Mouse (Mus musculus) forebrain, embryonic 16.5 days (tissue): ENCODE results near the gene Npsr1. TPM values are rescaled to one million over a fixed set of nuclear protein-coding genes. Genes with fewer than 3 reads are reported as not detected.

Experiments used
- ATAC-seq: fragments of 200-750 bp; cut with Nextera tagmentation; 2 replicates; pipeline ENCODE4 v1.8.0; 2017; ENCODE audit warnings: mild to moderate bottlenecking, moderate library complexity
- H3K27ac ChIP-seq: fragments of 300-500 bp; sonication (generic); 2 replicates; pipeline ENCODE4 v1.5.1; 2014; ENCODE audit warnings: low read length, control low read depth
- H3K27me3 ChIP-seq: fragments of 300-500 bp; sonication (generic); replicated peaks from 2 replicates; pipeline ENCODE4 v1.6.1; 2014; ENCODE audit warnings: low read length; ENCODE audit not compliant: control insufficient read depth, insufficient read depth
- H3K36me3 ChIP-seq: fragments of 300-500 bp; sonication (generic); 2 replicates; pipeline ENCODE4 v1.6.1; 2014; ENCODE audit not compliant: control insufficient read depth, insufficient read depth
- H3K4me1 ChIP-seq: fragments of 300-500 bp; sonication (generic); replicated peaks from 2 replicates; pipeline ENCODE4 v1.6.1; 2014; ENCODE audit warnings: low read length; ENCODE audit not compliant: control insufficient read depth, insufficient read depth
- H3K4me2 ChIP-seq: fragments of 300-500 bp; sonication (generic); 2 replicates; pipeline ENCODE4 v1.6.1; 2014; ENCODE audit warnings: mild to moderate bottlenecking, low read length, control low read depth
- H3K4me3 ChIP-seq: fragments of 300-500 bp; sonication (generic); replicated peaks from 2 replicates; pipeline ENCODE4 v1.5.1; 2014; ENCODE audit warnings: mild to moderate bottlenecking, low read length, control low read depth
- H3K9ac ChIP-seq: fragments of 300-500 bp; sonication (generic); replicated peaks from 2 replicates; pipeline ENCODE4 v1.6.1; 2014; ENCODE audit warnings: low read depth, low read length, control low read depth
- H3K9me3 ChIP-seq: fragments of 300-500 bp; sonication (generic); 2 replicates; pipeline ENCODE4 v1.6.1; 2016; ENCODE audit warnings: low read length; ENCODE audit not compliant: control insufficient read depth
- WGBS: fragments of 180-500 bp; shearing (Covaris S2); extraction: QIAGEN DNeasy Blood & Tissue Kit; methylation state at CpG from one replicate; pipeline ENCODE4 v1.1.7; 2014; 5-methylcytosine and 5-hydroxymethylcytosine counted together
- polyA plus RNA-seq: library from polyadenylated mRNA; unstranded; fragments of >200 nt; fragmentation: Nextera tagmentation; extraction: Ambion mirVana; gene quantifications from 2 replicates; pipeline ENCODE4 v1.2.1, GENCODE M21; 2015

The Npsr1 gene
- polyA plus RNA-seq, 1 experiment from 2014 or later, result not detected

GRCm38 (mm10) chr9:24307400-24307799, 209.6 kb downstream of the Npsr1 start:
- Histone ChIP-seq H3K4me2 (no peak overlapping the region), H3K4me3 (no peak overlapping the region), H3K9ac (no peak overlapping the region), H3K4me1 (no peaks in the 10 kb centered on the region), H3K36me3 (no peaks in the 10 kb centered on the region), H3K9me3 (no peaks in the 10 kb centered on the region), H3K27me3 (no peaks in the 10 kb centered on the region), H3K27ac (no peak overlapping the region)
- ATAC-seq, result no peak
- 34% methylated on average over 3 of the region's 3 CpGs for WGBS

GRCm38 (mm10) chr9:24315835-24316234, 218.0 kb downstream of the Npsr1 start:
- 92% methylated on average over 2 of the region's 2 CpGs for WGBS
- no peaks in the 10 kb centered on the region for H3K27me3 ChIP-seq
- no peaks in the 10 kb centered on the region for H3K36me3 ChIP-seq
- no peak overlapping the region for H3K4me2 ChIP-seq
- no peak for ATAC-seq
- H3K9me3 ChIP-seq, result no peaks in the 10 kb centered on the region
- peaks cover 3% of the 10 kb centered on the region; the same call in 1 of the 2 replicates for H3K4me1 ChIP-seq
- no peak overlapping the region for H3K4me3 ChIP-seq
- H3K27ac ChIP-seq, result no peak overlapping the region
- no peak overlapping the region for H3K9ac ChIP-seq

DNA sequence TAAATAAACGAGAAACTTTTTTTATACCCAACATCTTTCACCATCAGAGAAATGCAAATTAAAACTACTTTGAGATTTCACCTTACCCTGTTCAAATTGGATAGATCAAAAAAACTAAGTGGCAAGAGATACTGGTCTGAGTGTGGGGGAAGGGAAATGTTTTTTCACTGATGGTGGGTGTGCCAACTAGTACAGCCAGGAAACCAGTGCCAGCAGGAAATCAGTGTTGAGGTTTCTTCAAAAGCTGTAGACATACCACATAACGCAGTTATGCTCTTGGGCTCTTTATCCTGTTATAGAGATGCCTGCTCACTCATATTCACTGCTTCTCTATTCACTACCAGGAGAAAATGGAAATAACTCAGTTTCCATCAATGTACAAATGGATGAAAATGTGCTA, 233.9 kb downstream of the Npsr1 start:
- no peaks in the 10 kb centered on the region for H3K9me3 ChIP-seq
- WGBS, result 70% methylated on average over 2 of the region's 2 CpGs
- no peaks in the 10 kb centered on the region for H3K27me3 ChIP-seq
- H3K27ac ChIP-seq, result no peak overlapping the region
- ATAC-seq, result no peak
- no peak overlapping the region for H3K9ac ChIP-seq
- H3K4me3 ChIP-seq, result no peak overlapping the region
- H3K4me2 ChIP-seq, result no peak overlapping the region
- no peaks in the 10 kb centered on the region for H3K36me3 ChIP-seq
- no peaks in the 10 kb centered on the region for H3K4me1 ChIP-seq

DNA sequence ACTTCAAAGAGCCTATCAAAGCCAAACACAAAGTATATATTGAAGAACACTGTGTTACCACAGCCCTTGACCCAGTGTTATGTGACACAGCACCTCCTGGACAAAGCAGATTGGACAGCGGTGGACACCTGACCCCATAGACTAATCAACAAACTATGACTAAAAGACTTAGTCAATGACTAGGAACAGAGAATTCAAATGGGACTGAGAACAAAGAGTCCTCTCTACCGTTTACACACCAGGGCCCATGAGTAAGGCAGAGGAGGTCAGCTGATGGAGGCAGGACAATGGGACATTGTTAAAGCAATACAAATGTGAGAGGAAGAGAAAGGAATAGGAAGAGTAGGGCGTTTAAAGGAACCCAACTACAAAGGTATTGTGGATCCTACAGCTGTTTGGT, 243.5 kb downstream of the Npsr1 start:
- Histone ChIP-seq H3K27me3 (no peaks in the 10 kb centered on the region), H3K4me2 (no peak overlapping the region), H3K36me3 (no peaks in the 10 kb centered on the region), H3K27ac (no peak overlapping the region), H3K4me1 (no peaks in the 10 kb centered on the region), H3K9me3 (no peaks in the 10 kb centered on the region), H3K4me3 (no peak overlapping the region), H3K9ac (no peak overlapping the region)
- 43% methylated on average over 3 of the region's 3 CpGs for WGBS
- no peak for ATAC-seq

DNA sequence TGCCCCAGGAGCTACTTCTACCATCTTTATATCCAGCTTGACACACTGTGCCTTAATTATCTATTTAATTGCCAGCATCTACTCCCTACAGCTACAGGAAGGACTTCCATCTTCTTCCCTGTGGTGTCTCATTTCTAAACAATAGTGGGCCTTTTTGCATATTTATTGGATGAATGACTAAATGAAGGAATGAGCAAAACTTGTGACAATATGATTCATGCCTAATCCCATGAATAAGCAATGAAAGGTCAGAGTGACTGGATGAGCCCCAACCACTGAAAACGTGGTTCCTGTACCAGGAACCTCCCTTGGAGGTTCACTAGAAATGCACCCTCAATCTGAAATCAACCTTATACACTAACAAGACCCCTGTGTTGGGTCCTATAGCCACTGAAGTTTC, 249.2 kb downstream of the Npsr1 start:
- Histone ChIP-seq H3K9ac (no peak overlapping the region), H3K36me3 (no peaks in the 10 kb centered on the region), H3K27ac (no peak overlapping the region), H3K4me2 (no peak overlapping the region), H3K4me1 (no peaks in the 10 kb centered on the region), H3K4me3 (no peak overlapping the region), H3K9me3 (no peaks in the 10 kb centered on the region), H3K27me3 (no peaks in the 10 kb centered on the region)
- ATAC-seq, result no peak
- 21% methylated on average over 1 of the region's 1 CpGs for WGBS

- Histone ChIP-seq H3K4me1 (no peaks in the 10 kb centered on the region), H3K27me3 (no peaks in the 10 kb centered on the region), H3K27ac (no peak overlapping the region), H3K4me2 (no peak overlapping the region), H3K4me3 (no peak overlapping the region), H3K9me3 (no peaks in the 10 kb centered on the region), H3K9ac (no peak overlapping the region), H3K36me3 (no peaks in the 10 kb centered on the region)
- WGBS, result 95% methylated on average over 2 of the region's 2 CpGs
- no peak for ATAC-seq
These were observed 251.7 kb downstream of the Npsr1 start for GRCm38 (mm10) chr9:24349510-24349909.

DNA sequence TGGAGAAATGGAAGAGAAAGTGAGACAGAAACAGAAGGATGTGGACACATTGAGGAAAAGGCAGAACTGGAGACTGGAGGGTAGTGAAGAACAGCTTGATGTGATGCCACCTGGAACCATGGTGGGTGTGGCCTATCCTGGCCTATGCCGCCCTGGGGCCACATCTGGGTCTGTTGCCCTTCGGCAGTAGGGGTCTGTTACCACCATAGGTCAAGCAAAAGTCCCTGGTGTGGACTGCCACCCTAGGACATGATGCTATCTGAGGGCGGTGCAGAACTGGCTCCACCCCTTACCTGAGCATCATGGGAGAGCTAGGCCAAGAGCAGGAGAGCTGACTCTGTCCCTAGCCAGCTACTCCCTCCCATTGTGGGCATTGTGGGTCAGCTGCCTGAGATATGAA, 253.6 kb downstream of the Npsr1 start:
- no peak for ATAC-seq
- Histone ChIP-seq H3K4me1 (no peaks in the 10 kb centered on the region), H3K9ac (no peak overlapping the region), H3K4me3 (no peak overlapping the region), H3K4me2 (no peak overlapping the region), H3K27ac (no peak overlapping the region), H3K27me3 (no peaks in the 10 kb centered on the region), H3K9me3 (no peaks in the 10 kb centered on the region), H3K36me3 (no peaks in the 10 kb centered on the region)
- 90% methylated on average over 3 of the region's 3 CpGs for WGBS
